Mouse (Mus musculus) limb, embryonic 12.5 days (tissue): ENCODE data around the gene Fhl3. TPM values are rescaled to one million over a fixed set of nuclear protein-coding genes. Genes with fewer than 3 reads are reported as not detected.

ENCODE experiments used
- ATAC-seq: fragments of 200-750 bp; cut with Nextera tagmentation; 2 replicates; pipeline ENCODE4 v1.8.0; 2017; ENCODE audit warnings: low read depth, moderate TSS enrichment; ENCODE audit not compliant: insufficient number of reproducible peaks, insufficient read depth, low FRiP score, low TSS enrichment
- H3K27ac ChIP-seq: fragments of 300-500 bp; sonication (generic); 2 replicates; pipeline ENCODE4 v1.5.1; 2016; ENCODE audit warnings: mild to moderate bottlenecking, moderate library complexity
- H3K27me3 ChIP-seq: fragments of 300-500 bp; sonication (generic); 2 replicates; pipeline ENCODE4 v1.6.1; 2016; ENCODE audit warnings: mild to moderate bottlenecking, moderate library complexity
- H3K36me3 ChIP-seq: fragments of 300-500 bp; sonication (generic); 2 replicates; pipeline ENCODE4 v1.6.1; 2016; ENCODE audit warnings: mild to moderate bottlenecking, moderate library complexity
- H3K4me1 ChIP-seq: fragments of 300-500 bp; sonication (generic); replicated peaks from 2 replicates; pipeline ENCODE4 v1.6.1; 2016
- H3K4me2 ChIP-seq: fragments of 300-500 bp; sonication (generic); 2 replicates; pipeline ENCODE4 v1.6.1; 2016; ENCODE audit warnings: mild to moderate bottlenecking, moderate library complexity
- H3K4me3 ChIP-seq: fragments of 300-500 bp; sonication (generic); replicated peaks from 2 replicates; pipeline ENCODE4 v1.5.1; 2016; ENCODE audit warnings: mild to moderate bottlenecking
- H3K9ac ChIP-seq: fragments of 300-500 bp; sonication (generic); replicated peaks from 2 replicates; pipeline ENCODE4 v1.6.1; 2016; ENCODE audit warnings: mild to moderate bottlenecking, moderate library complexity
- H3K9me3 ChIP-seq: fragments of 300-500 bp; sonication (generic); 2 replicates; pipeline ENCODE4 v1.6.1; 2016; ENCODE audit warnings: mild to moderate bottlenecking, moderate library complexity
- WGBS: fragments of 180-500 bp; shearing (Covaris S2); methylation state at CpG from one replicate; pipeline ENCODE4 v1.1.7; 2016; 5-methylcytosine and 5-hydroxymethylcytosine counted together
- polyA plus RNA-seq: library from polyadenylated mRNA; unstranded; fragments of >200 nt; fragmentation: Nextera tagmentation; extraction: Ambion mirVana; gene quantifications from 2 replicates; pipeline ENCODE4 v1.2.1, GENCODE M21; 2016

Fhl3 gene
- 7.3 and 10.9 TPM in 2 replicates for polyA plus RNA-seq

DNA sequence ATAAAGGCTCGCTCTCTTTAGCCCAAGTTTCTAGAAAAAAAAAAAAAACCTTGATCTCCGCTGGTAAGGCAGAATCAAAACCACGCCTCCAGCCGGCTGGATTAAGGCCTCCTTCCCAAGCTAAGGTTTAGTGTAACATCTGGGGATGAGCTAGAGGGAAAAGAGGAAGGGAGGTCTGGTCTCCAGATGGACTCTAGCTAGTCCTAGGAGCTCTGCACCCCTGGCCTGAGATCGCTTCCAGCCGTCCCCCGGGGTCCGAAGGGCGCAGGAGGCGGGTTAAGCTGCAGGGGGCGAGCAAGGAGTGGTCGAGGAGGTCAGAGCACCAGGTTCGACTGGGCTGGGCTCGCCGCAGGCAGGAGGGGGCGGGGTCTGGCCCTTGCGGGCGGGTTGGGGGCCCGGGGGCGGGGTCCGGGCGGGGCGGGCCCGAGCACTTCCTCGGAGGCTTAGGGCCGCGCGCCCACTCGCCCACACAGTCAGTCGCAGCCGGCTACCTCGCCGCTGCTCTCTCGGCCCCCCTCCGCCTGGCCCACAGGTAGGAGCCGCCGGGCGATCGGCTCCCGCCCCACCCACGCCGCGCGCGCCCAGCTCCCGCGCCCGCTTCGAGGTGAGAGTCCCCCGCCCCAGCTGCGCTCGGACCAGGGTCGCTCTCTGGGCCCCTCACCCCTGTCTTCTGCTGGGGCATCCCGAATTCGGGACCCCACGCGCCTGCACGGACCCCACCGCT is at the start of gene Fhl3:
Fhl3 (plus strand) TSS at position 454 of the 724 bp plus-strand sequence.
- H3K4me1 ChIP-seq, result peaks cover 62% of the 10 kb centered on the region
- H3K27me3 ChIP-seq, result peaks cover 5% of the 10 kb centered on the region
- ATAC-seq, result peak; percentile 75
- peak within 1 kb of the TSS; percentile 97 for H3K27ac ChIP-seq
- 2% methylated on average over 43 of the region's 59 CpGs for WGBS
- H3K36me3 ChIP-seq, result peaks cover 2% of the 10 kb centered on the region
- no peaks in the 10 kb centered on the region for H3K9me3 ChIP-seq
- H3K9ac ChIP-seq, result peak within 1 kb of the TSS; percentile 95
- peak within 1 kb of the TSS; percentile 97 for H3K4me3 ChIP-seq
- peak within 1 kb of the TSS; percentile 84 for H3K4me2 ChIP-seq

DNA sequence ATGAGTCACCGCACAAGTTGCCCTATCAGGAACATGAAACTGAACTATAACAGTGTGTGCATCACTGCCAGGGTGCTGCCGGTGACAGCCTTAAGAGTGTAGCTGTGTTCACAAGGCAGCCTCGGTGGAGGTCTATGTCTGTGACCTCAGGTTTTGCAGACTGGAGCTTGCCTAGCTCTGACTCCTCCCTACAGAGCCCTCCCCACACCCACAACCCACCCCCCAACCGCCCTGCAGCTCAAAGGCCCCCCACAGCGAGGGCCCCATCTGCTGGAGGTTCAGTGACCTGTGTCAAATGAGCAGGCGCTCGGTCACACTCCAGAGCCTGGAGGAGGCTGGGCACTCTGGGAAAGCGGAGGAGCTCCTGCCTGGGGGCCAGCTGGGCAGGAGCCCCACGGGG is 47.6 kb upstream of the Fhl3 start:
- H3K27me3 ChIP-seq, result peaks cover 97% of the 10 kb centered on the region
- H3K27ac ChIP-seq, result no peak overlapping the region
- no peak overlapping the region; the same call in 1 of the 2 replicates for H3K9ac ChIP-seq
- H3K4me1 ChIP-seq, result peaks cover 28% of the 10 kb centered on the region
- H3K9me3 ChIP-seq, result no peaks in the 10 kb centered on the region
- H3K4me2 ChIP-seq, result no peak overlapping the region
- no peaks in the 10 kb centered on the region for H3K36me3 ChIP-seq
- ATAC-seq, result no peak
- H3K4me3 ChIP-seq, result no peak overlapping the region
- WGBS, result 5% methylated on average over 9 of the region's 9 CpGs

DNA sequence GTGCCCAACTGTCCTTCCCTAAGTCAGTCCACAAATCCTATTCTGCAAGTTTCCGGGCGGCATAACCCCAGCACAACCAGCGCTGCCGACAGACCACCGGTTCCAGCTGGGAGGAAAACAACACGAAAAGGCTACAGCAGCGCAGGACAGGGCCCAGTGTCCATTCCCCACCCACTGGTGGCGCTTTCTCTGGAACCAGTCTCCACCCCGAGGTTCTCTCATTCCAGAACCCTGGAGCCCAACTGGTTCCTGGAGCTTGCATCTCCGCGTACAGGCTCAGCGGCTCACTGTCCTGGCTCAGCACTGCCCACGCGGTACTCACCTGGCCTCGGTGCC is 44.0 kb upstream of the Fhl3 start, which contains the start of gene Pou3f1:
Pou3f1 (plus strand) TSS at position 290 of the 336 bp plus-strand sequence.
- Histone ChIP-seq H3K27me3 (peaks cover 92% of the 10 kb centered on the region), H3K36me3 (no peaks in the 10 kb centered on the region), H3K4me2 (peak within 1 kb of the TSS; percentile 96), H3K9ac (peak within 1 kb of the TSS; percentile 54), H3K9me3 (no peaks in the 10 kb centered on the region), H3K4me1 (peaks cover 42% of the 10 kb centered on the region), H3K4me3 (peak within 1 kb of the TSS; percentile 62), H3K27ac (no peak within 1 kb of the TSS)
- no peak for ATAC-seq
- WGBS, result 2% methylated on average over 15 of the region's 15 CpGs

DNA sequence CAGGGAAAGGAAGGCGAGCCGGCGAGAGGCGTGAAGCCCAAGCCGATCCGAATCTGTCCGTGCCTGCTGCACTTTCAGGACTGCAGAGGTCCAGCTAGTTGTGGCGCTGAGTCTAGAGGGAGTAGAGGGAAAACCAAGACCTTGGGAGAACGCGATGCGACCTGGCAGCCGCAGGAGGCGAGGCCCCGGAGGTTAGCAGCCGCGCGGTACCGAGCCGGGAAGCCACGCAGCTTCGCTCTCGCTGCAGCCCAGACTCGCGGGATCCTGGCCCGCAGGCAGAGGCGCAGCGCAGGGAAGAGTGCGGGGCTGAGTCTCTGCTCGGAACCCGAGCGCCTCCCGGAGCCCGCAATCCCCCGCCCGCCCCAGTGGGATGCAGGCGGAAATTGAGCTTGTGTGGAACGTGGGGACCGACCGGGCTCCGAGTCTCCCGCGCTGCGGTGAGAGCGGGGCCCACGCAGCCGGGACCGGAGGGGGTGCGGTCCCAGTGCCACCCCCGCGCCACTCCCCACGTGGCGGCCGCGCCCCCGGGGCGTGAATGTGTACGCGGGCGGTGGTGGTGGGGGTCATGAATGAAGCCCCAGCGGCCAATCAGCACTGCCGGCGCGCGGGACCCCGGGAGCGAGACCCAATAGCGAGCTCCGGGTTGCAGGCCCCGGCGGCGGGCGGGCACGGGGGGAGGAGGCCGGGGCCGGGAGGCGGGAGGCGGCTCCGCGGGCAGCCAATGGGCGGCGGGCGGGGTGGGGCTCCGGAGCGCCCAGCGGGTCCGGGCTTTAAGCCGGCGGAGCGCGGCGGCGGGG is 43.4 kb upstream of the Fhl3 start:
- Histone ChIP-seq H3K36me3 (no peaks in the 10 kb centered on the region), H3K9me3 (no peaks in the 10 kb centered on the region), H3K9ac (peak overlapping the region; percentile 54), H3K4me3 (peak overlapping the region; percentile 62), H3K4me2 (peak overlapping the region; percentile 96), H3K27me3 (peaks cover 93% of the 10 kb centered on the region), H3K27ac (no peak overlapping the region), H3K4me1 (peaks cover 42% of the 10 kb centered on the region)
- under 1% methylated on average over 88 of the region's 92 CpGs for WGBS
- peak; percentile 85 for ATAC-seq

DNA sequence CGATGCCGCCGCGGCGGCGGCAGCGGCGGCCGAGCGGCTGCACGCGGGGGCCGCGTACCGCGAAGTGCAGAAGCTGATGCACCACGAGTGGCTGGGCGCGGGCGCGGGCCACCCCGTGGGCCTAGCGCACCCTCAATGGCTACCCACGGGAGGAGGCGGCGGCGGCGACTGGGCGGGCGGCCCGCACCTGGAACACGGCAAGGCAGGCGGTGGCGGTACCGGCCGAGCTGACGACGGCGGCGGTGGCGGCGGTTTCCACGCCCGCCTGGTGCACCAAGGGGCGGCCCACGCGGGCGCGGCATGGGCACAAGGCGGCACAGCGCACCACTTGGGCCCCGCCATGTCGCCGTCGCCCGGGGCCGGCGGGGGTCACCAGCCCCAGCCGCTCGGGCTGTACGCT is 42.7 kb upstream of the Fhl3 start:
- no peak overlapping the region for H3K27ac ChIP-seq

DNA sequence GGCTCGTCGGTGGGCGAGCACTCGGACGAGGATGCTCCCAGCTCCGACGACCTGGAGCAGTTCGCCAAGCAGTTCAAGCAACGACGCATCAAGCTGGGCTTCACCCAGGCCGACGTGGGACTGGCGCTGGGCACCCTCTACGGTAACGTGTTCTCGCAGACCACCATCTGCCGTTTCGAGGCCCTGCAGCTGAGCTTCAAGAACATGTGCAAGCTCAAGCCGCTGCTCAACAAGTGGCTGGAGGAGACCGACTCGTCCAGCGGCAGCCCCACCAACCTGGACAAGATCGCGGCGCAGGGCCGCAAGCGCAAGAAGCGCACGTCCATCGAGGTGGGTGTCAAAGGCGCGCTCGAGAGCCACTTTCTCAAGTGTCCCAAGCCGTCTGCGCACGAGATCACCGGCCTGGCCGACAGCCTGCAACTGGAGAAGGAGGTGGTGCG is 42.1 kb upstream of the Fhl3 start:
- no peaks in the 10 kb centered on the region for H3K36me3 ChIP-seq
- peaks cover 93% of the 10 kb centered on the region for H3K27me3 ChIP-seq
- peak overlapping the region; percentile 96 for H3K4me2 ChIP-seq
- H3K27ac ChIP-seq, result no peak overlapping the region
- no peaks in the 10 kb centered on the region for H3K9me3 ChIP-seq
- ATAC-seq, result no peak
- no peak overlapping the region for H3K9ac ChIP-seq
- WGBS, result under 1% methylated on average over 39 of the region's 39 CpGs
- H3K4me1 ChIP-seq, result peaks cover 31% of the 10 kb centered on the region
- H3K4me3 ChIP-seq, result peak overlapping the region; percentile 62

More for the DNA sequence above, 42.7 kb upstream of the Fhl3 start:
- Histone ChIP-seq H3K27me3 (peaks cover 93% of the 10 kb centered on the region), H3K4me2 (peak overlapping the region; percentile 96), H3K9ac (peak overlapping the region; percentile 47), H3K4me1 (peaks cover 35% of the 10 kb centered on the region), H3K9me3 (no peaks in the 10 kb centered on the region), H3K4me3 (peak overlapping the region; percentile 62), H3K36me3 (no peaks in the 10 kb centered on the region)
- 1% methylated on average over 43 of the region's 61 CpGs for WGBS
- ATAC-seq, result 0 out of 2 replicates have a peak, but pooled peaks have one; percentile 4

DNA sequence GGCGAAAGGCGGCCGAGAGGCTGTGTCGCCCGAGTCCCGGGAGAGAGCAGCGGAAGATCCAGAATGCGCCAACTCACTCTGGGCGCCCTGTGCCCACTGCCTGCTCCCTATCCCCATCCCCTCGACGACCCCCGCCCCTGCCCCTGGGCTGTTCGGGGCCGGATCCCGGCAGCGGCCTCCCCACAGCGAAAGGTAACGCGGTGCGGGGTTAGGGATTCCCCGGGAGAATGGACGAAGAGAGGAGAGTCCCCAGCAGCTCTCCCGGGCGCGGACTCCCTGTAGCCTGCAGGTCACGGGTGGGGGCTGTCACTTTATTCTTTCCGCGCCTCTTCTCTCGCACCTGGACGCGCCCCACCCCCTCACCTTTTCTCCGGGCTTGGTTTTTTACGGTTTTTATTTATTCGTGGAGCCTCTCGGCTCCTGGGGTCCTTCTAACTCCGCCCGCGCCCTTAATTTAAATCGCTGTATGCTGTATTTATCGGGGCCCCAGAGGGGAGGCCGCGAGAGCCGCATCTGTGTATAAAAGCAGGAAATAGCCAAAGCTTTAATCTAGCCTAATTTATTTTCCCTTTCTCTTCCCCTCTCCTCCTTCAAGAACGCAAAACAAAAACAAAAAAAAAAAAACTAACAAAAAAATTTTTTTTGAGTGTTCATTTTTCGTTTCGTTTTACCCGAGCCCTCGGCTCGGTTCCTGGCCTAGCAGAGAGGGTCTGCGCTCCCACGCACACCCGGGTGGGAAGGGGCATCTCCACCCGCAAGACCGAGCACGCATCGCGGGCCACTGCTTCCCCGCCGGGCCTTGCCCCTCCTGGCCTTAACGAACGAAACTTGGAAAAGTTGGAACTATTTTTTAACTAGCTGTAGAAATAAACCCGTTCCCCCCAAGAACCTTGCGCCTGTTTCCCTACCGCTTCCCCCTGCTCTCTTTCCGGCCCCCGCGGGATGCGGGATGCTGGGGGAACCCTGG is 41.0 kb upstream of the Fhl3 start:
- ATAC-seq, result no peak
- H3K4me1 ChIP-seq, result peaks cover 37% of the 10 kb centered on the region
- 1% methylated on average over 68 of the region's 68 CpGs for WGBS
- no peak overlapping the region for H3K9ac ChIP-seq
- peak overlapping the region; percentile 62 for H3K4me3 ChIP-seq
- no peaks in the 10 kb centered on the region for H3K36me3 ChIP-seq
- no peaks in the 10 kb centered on the region for H3K9me3 ChIP-seq
- H3K4me2 ChIP-seq, result peak overlapping the region; percentile 96
- peaks cover 94% of the 10 kb centered on the region for H3K27me3 ChIP-seq
- no peak overlapping the region for H3K27ac ChIP-seq

DNA sequence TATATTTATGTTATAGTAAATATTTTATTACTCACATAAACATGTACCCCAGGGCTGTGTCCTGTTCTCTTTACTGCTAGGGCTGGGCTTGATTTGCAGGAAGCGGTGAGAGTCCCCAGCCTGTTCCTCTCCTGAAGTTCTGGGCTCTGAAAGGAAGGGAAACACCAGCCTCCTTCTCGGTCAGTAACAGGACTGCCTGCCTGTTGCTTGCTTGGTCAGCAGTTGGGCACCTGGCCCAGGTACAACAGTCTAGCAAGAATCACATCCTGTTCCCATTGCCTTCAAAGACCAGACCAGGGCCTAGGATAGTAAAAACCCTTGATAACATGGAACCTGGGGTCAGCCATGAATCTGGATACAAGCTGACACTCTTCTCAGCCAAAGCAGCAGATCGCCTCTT is 39.9 kb upstream of the Fhl3 start:
- no peak overlapping the region for H3K9ac ChIP-seq
- 32% methylated on average over 3 of the region's 3 CpGs for WGBS
- no peak for ATAC-seq
- no peak overlapping the region for H3K27ac ChIP-seq
- no peak overlapping the region for H3K4me2 ChIP-seq
- no peaks in the 10 kb centered on the region for H3K9me3 ChIP-seq
- H3K36me3 ChIP-seq, result no peaks in the 10 kb centered on the region
- H3K4me3 ChIP-seq, result no peak overlapping the region
- peaks cover 92% of the 10 kb centered on the region for H3K27me3 ChIP-seq
- peaks cover 38% of the 10 kb centered on the region for H3K4me1 ChIP-seq

DNA sequence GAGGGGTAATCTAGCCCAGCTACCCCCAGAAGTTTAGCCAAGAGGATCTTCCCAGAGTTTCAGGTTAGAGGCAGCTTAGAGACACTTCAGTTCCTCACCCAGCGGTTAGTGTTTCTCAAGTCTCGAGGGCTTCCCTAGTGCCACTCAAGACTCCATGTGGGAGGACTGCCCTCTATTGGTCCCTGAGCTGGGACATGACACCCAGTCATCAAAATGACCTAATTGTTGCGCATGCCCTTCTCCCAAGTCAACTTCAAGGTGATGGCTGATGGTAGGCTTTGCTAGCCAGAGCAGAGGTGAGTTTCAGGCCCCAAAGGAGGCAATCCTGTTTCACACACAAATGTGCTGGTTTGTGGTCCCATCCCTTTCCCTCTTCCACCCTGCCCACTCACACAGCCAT is 37.5 kb upstream of the Fhl3 start:
- peaks cover 92% of the 10 kb centered on the region for H3K27me3 ChIP-seq
- ATAC-seq, result no peak
- no peaks in the 10 kb centered on the region for H3K9me3 ChIP-seq
- H3K27ac ChIP-seq, result no peak overlapping the region
- no peaks in the 10 kb centered on the region for H3K36me3 ChIP-seq
- H3K4me2 ChIP-seq, result no peak overlapping the region
- peaks cover 23% of the 10 kb centered on the region for H3K4me1 ChIP-seq
- no peak overlapping the region for H3K4me3 ChIP-seq
- 53% methylated on average over 3 of the region's 3 CpGs for WGBS
- no peak overlapping the region for H3K9ac ChIP-seq

DNA sequence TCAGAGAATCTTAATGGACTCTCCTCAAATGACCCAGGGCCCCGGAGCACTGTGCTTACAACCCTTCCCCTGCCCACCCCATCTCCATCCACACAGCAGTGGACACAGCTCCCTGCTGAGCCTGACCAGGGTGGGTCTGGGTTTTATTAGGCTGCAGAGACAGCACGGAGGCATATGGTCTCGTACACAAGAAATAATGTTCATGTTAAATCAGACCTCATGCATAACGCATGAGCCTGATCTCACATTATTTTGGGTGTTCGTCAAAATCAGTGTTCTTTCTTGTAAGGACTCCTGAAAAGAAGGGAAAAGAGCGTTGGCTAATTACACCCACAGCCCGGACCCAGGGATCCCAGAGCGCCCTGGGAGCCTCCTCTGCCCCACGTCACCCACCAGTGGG is 36.3 kb upstream of the Fhl3 start:
- H3K36me3 ChIP-seq, result no peaks in the 10 kb centered on the region
- peaks cover 93% of the 10 kb centered on the region for H3K27me3 ChIP-seq
- peaks cover 14% of the 10 kb centered on the region for H3K4me1 ChIP-seq
- H3K4me2 ChIP-seq, result no peak overlapping the region
- H3K9me3 ChIP-seq, result no peaks in the 10 kb centered on the region
- no peak overlapping the region for H3K4me3 ChIP-seq
- H3K9ac ChIP-seq, result no peak overlapping the region
- H3K27ac ChIP-seq, result no peak overlapping the region
- no peak for ATAC-seq
- 60% methylated on average over 9 of the region's 9 CpGs for WGBS
